Mouse (Mus musculus) hindbrain, embryonic 14.5 days (tissue): Measurements from ENCODE around the gene Hes2. TPM values are rescaled to one million over a fixed set of nuclear protein-coding genes. Genes with fewer than 3 reads are reported as not detected.

Experiments used
- ATAC-seq: fragments of 200-750 bp; cut with Nextera tagmentation; 2 replicates; pipeline ENCODE4 v1.8.0; 2017; ENCODE audit warnings: moderate number of reproducible peaks, mild to moderate bottlenecking, moderate TSS enrichment, moderate library complexity; ENCODE audit not compliant: low FRiP score
- DNase-seq: peaks from one replicate; pipeline ENCODE4 v3.0.0-alpha.2; 2015; ENCODE audit warnings: low spot score
- H3K27ac ChIP-seq: fragments of 300-500 bp; sonication (generic); 2 replicates; pipeline ENCODE4 v1.5.1; 2014; ENCODE audit warnings: mild to moderate bottlenecking, moderate library complexity
- H3K27me3 ChIP-seq: fragments of 300-500 bp; sonication (generic); 2 replicates; pipeline ENCODE4 v1.6.1; 2014; ENCODE audit warnings: mild to moderate bottlenecking, low read length, mixed read lengths; ENCODE audit not compliant: control insufficient read depth, insufficient read depth
- H3K36me3 ChIP-seq: fragments of 300-500 bp; sonication (generic); replicated peaks from 2 replicates; pipeline ENCODE4 v1.6.1; 2014; ENCODE audit not compliant: control insufficient read depth, insufficient read depth
- H3K4me1 ChIP-seq: fragments of 300-500 bp; sonication (generic); replicated peaks from 2 replicates; pipeline ENCODE4 v1.6.1; 2014; ENCODE audit warnings: antibody characterized with exemption, low read length, mixed read lengths; ENCODE audit not compliant: control insufficient read depth, insufficient read depth
- H3K4me2 ChIP-seq: fragments of 300-500 bp; sonication (generic); replicated peaks from 2 replicates; pipeline ENCODE4 v1.6.1; 2014; ENCODE audit warnings: mild to moderate bottlenecking, moderate library complexity
- H3K4me3 ChIP-seq: fragments of 300-500 bp; sonication (generic); replicated peaks from 2 replicates; pipeline ENCODE4 v1.5.1; 2014; ENCODE audit warnings: mild to moderate bottlenecking, low read length
- H3K9ac ChIP-seq: fragments of 300-500 bp; sonication (generic); 2 replicates; pipeline ENCODE4 v1.6.1; 2014
- H3K9me3 ChIP-seq: fragments of 300-500 bp; sonication (generic); 2 replicates; pipeline ENCODE4 v1.6.1; 2016; ENCODE audit warnings: low read length; ENCODE audit not compliant: control insufficient read depth
- WGBS: fragments of 180-500 bp; shearing (Covaris S2); extraction: QIAGEN DNeasy Blood & Tissue Kit; methylation state at CpG from one replicate; pipeline ENCODE4 v1.1.7; 2014; 5-methylcytosine and 5-hydroxymethylcytosine counted together
- polyA plus RNA-seq: library from polyadenylated mRNA; unstranded; fragments of >200 nt; fragmentation: Nextera tagmentation; extraction: Ambion mirVana; gene quantifications from 2 replicates; pipeline ENCODE4 v1.2.1, GENCODE M21; 2014

Gene Hes2
- polyA plus RNA-seq, 1 experiment from 2014 or later = not detected

DNA sequence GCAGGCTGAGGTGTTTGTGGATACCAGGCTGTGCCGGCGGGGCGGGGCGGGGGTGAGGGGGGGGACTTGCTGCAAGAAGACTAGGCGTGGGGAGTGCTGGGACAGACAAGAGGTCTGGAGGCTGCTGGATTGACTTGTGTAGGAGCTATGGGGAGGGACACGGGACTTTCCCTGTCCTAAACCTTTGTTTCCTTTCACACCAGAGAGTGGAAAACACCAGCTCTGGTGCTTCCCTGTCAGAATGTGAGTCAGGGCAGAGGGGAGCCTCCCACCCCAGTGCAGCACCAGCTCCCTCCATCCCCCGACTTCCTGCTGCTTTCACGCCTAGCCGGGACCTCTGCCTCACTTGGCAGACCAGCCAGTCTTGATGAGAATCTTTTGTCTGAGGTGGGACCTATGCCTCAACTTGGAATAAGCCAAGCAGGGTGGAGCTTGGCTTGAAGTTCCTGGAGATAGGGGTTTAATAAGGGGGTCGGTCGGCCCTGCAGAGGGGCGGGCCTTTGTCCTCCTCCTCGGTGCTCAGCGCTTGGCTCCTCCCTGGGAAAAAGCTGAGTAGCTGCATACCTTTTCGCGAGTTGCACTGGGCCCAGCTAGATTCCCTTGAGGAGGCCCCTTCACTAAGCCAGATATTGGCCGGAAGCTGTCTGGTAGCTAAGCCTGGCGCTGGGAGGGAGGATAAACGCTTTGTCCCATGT lies 27.0 kb downstream of the Hes2 start:
- ATAC-seq (peak; percentile 69), DNase-seq (peak; percentile 61)
- peak overlapping the region; percentile 41 for H3K4me2 ChIP-seq
- peaks cover 14% of the 10 kb centered on the region for H3K4me1 ChIP-seq
- H3K27me3 ChIP-seq = no peaks in the 10 kb centered on the region
- H3K4me3 ChIP-seq = peak overlapping the region; percentile 3; the same call in 1 of the 2 replicates
- no peaks in the 10 kb centered on the region for H3K9me3 ChIP-seq
- H3K27ac ChIP-seq = peak overlapping the region; percentile 76
- peak overlapping the region; percentile 43 for H3K9ac ChIP-seq
- WGBS = 5% methylated on average over 19 of the region's 19 CpGs
- peaks cover 7% of the 10 kb centered on the region; the same call in 1 of the 2 replicates for H3K36me3 ChIP-seq

- Histone ChIP-seq H3K4me2 (peak overlapping the region; percentile 41), H3K27me3 (no peaks in the 10 kb centered on the region), H3K9me3 (no peaks in the 10 kb centered on the region), H3K4me3 (peak overlapping the region; percentile 3; the same call in 1 of the 2 replicates), H3K9ac (peak overlapping the region; percentile 43), H3K4me1 (peaks cover 14% of the 10 kb centered on the region), H3K27ac (peak overlapping the region; percentile 76), H3K36me3 (peaks cover 7% of the 10 kb centered on the region; the same call in 1 of the 2 replicates)
- ATAC-seq (no peak), DNase-seq (no peak)
- WGBS = 35% methylated on average over 14 of the region's 14 CpGs
Observed at GRCm38 (mm10) chr4:152186205-152187082, 27.8 kb downstream of the Hes2 start.

GRCm38 (mm10) chr4:152187142-152187541 lies 28.5 kb downstream of the Hes2 start:
- no peak for DNase-seq
- ATAC-seq = no peak

GRCm38 (mm10) chr4:152188651-152189050 lies 30.0 kb downstream of the Hes2 start:
- DNase-seq (no peak), ATAC-seq (no peak)
- no peak overlapping the region for H3K27ac ChIP-seq
- WGBS = 95% methylated on average over 2 of the region's 2 CpGs
- H3K9me3 ChIP-seq = no peaks in the 10 kb centered on the region
- no peak overlapping the region for H3K9ac ChIP-seq
- no peak overlapping the region for H3K4me3 ChIP-seq
- no peaks in the 10 kb centered on the region; the same call in 1 of the 2 replicates for H3K36me3 ChIP-seq
- no peak overlapping the region for H3K4me2 ChIP-seq
- H3K4me1 ChIP-seq = peaks cover 20% of the 10 kb centered on the region
- no peaks in the 10 kb centered on the region for H3K27me3 ChIP-seq

More at GRCm38 (mm10) chr4:152187142-152187541, 28.5 kb downstream of the Hes2 start:
- H3K9me3 ChIP-seq = no peaks in the 10 kb centered on the region
- no peak overlapping the region for H3K4me2 ChIP-seq
- no peaks in the 10 kb centered on the region for H3K27me3 ChIP-seq
- H3K9ac ChIP-seq = no peak overlapping the region
- H3K36me3 ChIP-seq = peaks cover 7% of the 10 kb centered on the region; the same call in 1 of the 2 replicates
- H3K4me3 ChIP-seq = no peak overlapping the region
- WGBS = 82% methylated on average over 9 of the region's 9 CpGs
- no peak overlapping the region for H3K27ac ChIP-seq
- H3K4me1 ChIP-seq = peaks cover 14% of the 10 kb centered on the region

DNA sequence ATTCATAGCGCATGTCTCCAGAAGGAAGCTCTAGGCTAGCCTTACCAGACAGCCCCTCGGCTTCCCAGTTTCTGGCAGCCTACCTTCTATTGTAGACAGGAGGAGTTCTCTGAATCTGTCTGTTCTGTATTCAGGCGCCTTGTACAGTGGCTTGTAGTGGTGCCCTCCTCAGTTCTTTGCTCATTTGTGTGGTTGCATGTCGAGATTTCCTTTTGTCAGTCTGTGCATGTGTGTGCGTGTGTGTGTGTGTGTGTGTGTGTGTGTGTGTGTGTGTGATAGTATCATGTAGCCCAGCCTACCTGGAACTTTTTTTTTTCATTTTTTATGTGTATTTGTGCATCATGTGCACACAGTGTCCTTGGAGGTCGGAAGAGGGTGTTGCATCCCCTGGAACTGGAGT lies 30.4 kb downstream of the Hes2 start:
- whole genome bisulfite sequencing = 91% methylated on average over 6 of the region's 6 CpGs
- Histone ChIP-seq H3K27me3 (no peaks in the 10 kb centered on the region), H3K27ac (no peak overlapping the region), H3K4me2 (no peak overlapping the region), H3K9me3 (no peaks in the 10 kb centered on the region), H3K4me3 (no peak overlapping the region), H3K4me1 (peaks cover 20% of the 10 kb centered on the region), H3K36me3 (no peaks in the 10 kb centered on the region; the same call in 1 of the 2 replicates), H3K9ac (no peak overlapping the region)
- ATAC-seq (no peak), DNase-seq (no peak)

DNA sequence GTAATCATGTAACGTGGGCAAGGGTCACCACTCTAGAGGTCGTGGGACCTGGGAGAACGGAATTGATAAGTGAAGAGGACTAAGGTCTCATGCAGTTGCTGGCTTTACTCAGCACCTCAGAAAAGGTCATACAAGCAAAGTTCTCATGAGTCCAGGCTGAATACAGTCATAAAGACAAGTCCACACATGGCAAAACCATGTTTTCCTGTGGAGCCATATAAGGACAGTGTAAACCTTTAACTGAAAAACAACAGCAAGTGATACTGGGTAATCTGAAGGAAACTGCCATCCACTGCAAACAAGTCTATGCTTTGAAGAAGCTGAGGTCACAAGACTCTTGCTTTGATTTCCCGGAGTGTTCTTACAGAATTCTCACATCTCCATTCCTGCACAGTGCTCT lies 31.0 kb downstream of the Hes2 start:
- H3K9ac ChIP-seq = no peak overlapping the region
- no peak overlapping the region for H3K27ac ChIP-seq
- DNase-seq = no peak
- peaks cover 20% of the 10 kb centered on the region for H3K4me1 ChIP-seq
- no peak for ATAC-seq
- H3K4me3 ChIP-seq = no peak overlapping the region
- WGBS = 87% methylated on average over 4 of the region's 4 CpGs
- no peaks in the 10 kb centered on the region for H3K27me3 ChIP-seq
- H3K36me3 ChIP-seq = no peaks in the 10 kb centered on the region; the same call in 1 of the 2 replicates
- no peaks in the 10 kb centered on the region for H3K9me3 ChIP-seq
- H3K4me2 ChIP-seq = no peak overlapping the region

DNA sequence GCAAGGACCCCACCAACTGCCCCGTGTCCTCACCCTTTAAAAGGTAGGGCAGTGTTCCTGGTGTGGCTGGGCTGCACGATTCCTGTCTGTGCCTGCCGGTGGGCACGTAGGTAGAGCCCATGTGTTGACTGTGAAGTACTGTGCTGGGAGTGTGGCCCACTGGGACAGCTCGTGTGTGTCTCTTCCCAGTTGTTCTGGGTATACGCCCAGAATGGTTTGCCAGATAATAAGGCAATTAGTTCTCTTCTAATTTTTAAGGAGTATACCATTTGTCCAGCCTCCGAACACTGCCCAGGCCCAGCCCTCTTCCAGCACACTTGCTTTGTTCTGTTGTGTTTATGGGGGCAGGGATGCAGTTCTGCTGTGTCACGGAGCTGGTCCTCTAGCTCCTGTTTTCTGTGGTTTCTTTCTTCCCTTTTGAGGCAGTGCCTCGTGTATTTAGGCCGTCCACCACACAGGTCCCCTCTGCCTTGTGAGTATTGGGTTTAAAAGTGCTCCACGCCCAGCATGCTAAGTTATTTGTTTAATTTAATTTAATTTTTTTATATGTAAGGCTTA lies 31.5 kb downstream of the Hes2 start:
- no peak overlapping the region for H3K9ac ChIP-seq
- no peak for DNase-seq
- H3K27me3 ChIP-seq = no peaks in the 10 kb centered on the region
- no peak overlapping the region for H3K4me3 ChIP-seq
- H3K36me3 ChIP-seq = no peaks in the 10 kb centered on the region; the same call in 1 of the 2 replicates
- H3K4me2 ChIP-seq = no peak overlapping the region
- H3K4me1 ChIP-seq = peaks cover 20% of the 10 kb centered on the region
- H3K27ac ChIP-seq = no peak overlapping the region
- no peak for ATAC-seq
- H3K9me3 ChIP-seq = no peaks in the 10 kb centered on the region
- WGBS = 63% methylated on average over 11 of the region's 11 CpGs

DNA sequence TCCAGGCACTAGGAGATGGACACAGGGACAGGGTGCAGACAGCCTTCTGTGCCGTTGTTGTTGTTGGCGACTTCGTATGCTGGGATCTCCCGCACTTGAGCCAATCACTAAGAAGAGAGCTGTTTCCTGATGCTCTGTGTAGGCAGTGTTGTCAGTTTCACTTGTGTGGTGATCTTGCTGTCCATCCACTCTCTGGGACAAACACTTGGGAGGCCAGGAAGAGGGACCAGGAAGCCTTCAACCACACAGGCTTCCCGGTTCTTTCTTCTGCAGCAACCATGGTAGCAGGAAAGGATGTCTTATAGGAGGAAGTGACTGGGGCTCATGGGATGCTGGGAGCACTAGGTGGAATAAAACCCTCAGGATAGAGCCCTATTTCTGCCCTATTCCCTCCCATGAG lies 32.0 kb downstream of the Hes2 start:
- Histone ChIP-seq H3K4me2 (no peak overlapping the region), H3K9me3 (no peaks in the 10 kb centered on the region), H3K4me1 (peaks cover 16% of the 10 kb centered on the region), H3K4me3 (no peak overlapping the region), H3K27ac (no peak overlapping the region), H3K36me3 (no peaks in the 10 kb centered on the region; the same call in 1 of the 2 replicates), H3K9ac (no peak overlapping the region), H3K27me3 (no peaks in the 10 kb centered on the region)
- 71% methylated on average over 5 of the region's 5 CpGs for WGBS
- no peak for DNase-seq
- no peak for ATAC-seq

GRCm38 (mm10) chr4:152192569-152192968 lies 33.9 kb downstream of the Hes2 start:
- Histone ChIP-seq H3K4me1 (peaks cover 5% of the 10 kb centered on the region; the same call in 1 of the 2 replicates), H3K4me2 (no peak overlapping the region), H3K27me3 (no peaks in the 10 kb centered on the region), H3K27ac (no peak overlapping the region), H3K9ac (no peak overlapping the region), H3K9me3 (no peaks in the 10 kb centered on the region), H3K4me3 (no peak overlapping the region), H3K36me3 (no peaks in the 10 kb centered on the region; the same call in 1 of the 2 replicates)
- 50% methylated on average over 4 of the region's 4 CpGs for WGBS
- no peak for DNase-seq
- ATAC-seq = no peak
